Mouse (Mus musculus): ENCODE results near the gene Pptc7. TPM values are rescaled to one million over a fixed set of nuclear protein-coding genes. Genes with fewer than 3 reads are reported as not detected.

The Pptc7 gene
- polyA plus RNA-seq, 1 experiment = 6.3 TPM

GRCm38 (mm10) chr5:122280827-122281462, 3.2 kb upstream of the Pptc7 start:
- no peak overlapping the region for H3ac ChIP-seq (ENCODE audit: control insufficient read depth, insufficient read length, low read depth)
- no peaks in the 10 kb centered on the region for H3K27me3 ChIP-seq (ENCODE audit: control insufficient read depth, insufficient read depth, insufficient read length)
- TF ChIP-seq MYOG (IDR thresholded peaks at IDR 0.05; ENCODE audit: control insufficient read depth, extremely low read depth, insufficient read length) (no peak), CEBPB (IDR thresholded peaks at IDR 0.05; ENCODE audit: low read depth) (no peak), USF1 (IDR thresholded peaks at IDR 0.05; ENCODE audit: low read depth) (no peak), FOSL1 (IDR thresholded peaks at IDR 0.05; ENCODE audit: insufficient read depth, low read length, poor library complexity, severe bottlenecking) (no peak), CTCF (IDR thresholded peaks at IDR 0.05; ENCODE audit: control insufficient read depth, insufficient read depth, insufficient read length) (no peak)
- H3K79me2 ChIP-seq (ENCODE audit: control insufficient read depth, insufficient read depth) = peaks cover 18% of the 10 kb centered on the region
- no peaks in the 10 kb centered on the region for H3K36me3 ChIP-seq (ENCODE audit: control insufficient read depth, insufficient read depth)
- H3K4me3 ChIP-seq (ENCODE audit: insufficient read depth, poor library complexity, severe bottlenecking) = no peak overlapping the region
- peaks cover 12% of the 10 kb centered on the region for H3K79me3 ChIP-seq (ENCODE audit: low read depth)

- Histone ChIP-seq H3K36me3 (ENCODE audit: control insufficient read depth, insufficient read depth) (no peaks in the 10 kb centered on the region), H3ac (ENCODE audit: control insufficient read depth, insufficient read length, low read depth) (no peak overlapping the region), H3K27me3 (ENCODE audit: control insufficient read depth, insufficient read depth, insufficient read length) (no peaks in the 10 kb centered on the region), H3K79me2 (ENCODE audit: control insufficient read depth, insufficient read depth) (peaks cover 47% of the 10 kb centered on the region), H3K79me3 (ENCODE audit: low read depth) (peaks cover 36% of the 10 kb centered on the region), H3K4me3 (ENCODE audit: insufficient read depth, poor library complexity, severe bottlenecking) (no peak overlapping the region)
- no peak for TF ChIP-seq MYOG (IDR thresholded peaks at IDR 0.05; ENCODE audit: control insufficient read depth, extremely low read depth, insufficient read length)
Observed at GRCm38 (mm10) chr5:122283828-122284182, 360 bp upstream of the Pptc7 start.

- Histone ChIP-seq H3K79me3 (ENCODE audit: low read depth) (peaks cover 49% of the 10 kb centered on the region), H3ac (ENCODE audit: control insufficient read depth, insufficient read length, low read depth) (peak overlapping the region; percentile 84), H3K79me2 (ENCODE audit: control insufficient read depth, insufficient read depth) (peaks cover 61% of the 10 kb centered on the region), H3K4me3 (ENCODE audit: insufficient read depth, poor library complexity, severe bottlenecking) (peak overlapping the region; percentile 69), H3K27me3 (ENCODE audit: control insufficient read depth, insufficient read depth, insufficient read length) (no peaks in the 10 kb centered on the region), H3K36me3 (ENCODE audit: control insufficient read depth, insufficient read depth) (peaks cover 4% of the 10 kb centered on the region)
- no peak for TF ChIP-seq USF1 (IDR thresholded peaks at IDR 0.05; ENCODE audit: low read depth)
- TF ChIP-seq CEBPB (IDR thresholded peaks at IDR 0.05; ENCODE audit: low read depth) = no peak
- TF ChIP-seq CTCF (IDR thresholded peaks at IDR 0.05; ENCODE audit: control insufficient read depth, insufficient read depth, insufficient read length) = no peak
- no peak for TF ChIP-seq MYOD1 (IDR thresholded peaks at IDR 0.05; ENCODE audit: control insufficient read depth, insufficient read length, low read depth)
- no peak for TF ChIP-seq FOSL1 (IDR thresholded peaks at IDR 0.05; ENCODE audit: insufficient read depth, low read length, poor library complexity, severe bottlenecking)
- TF ChIP-seq MYOG (IDR thresholded peaks at IDR 0.05; ENCODE audit: control insufficient read depth, extremely low read depth, insufficient read length) = no peak
- no peak for TF ChIP-seq MAX (IDR thresholded peaks at IDR 0.05)
Observed at GRCm38 (mm10) chr5:122285029-122285766, 1.0 kb downstream of the Pptc7 start.

GRCm38 (mm10) chr5:122285767-122286150, 1.6 kb downstream of the Pptc7 start:
- Histone ChIP-seq H3K36me3 (ENCODE audit: control insufficient read depth, insufficient read depth) (peaks cover 4% of the 10 kb centered on the region), H3K4me3 (ENCODE audit: insufficient read depth, poor library complexity, severe bottlenecking) (peak overlapping the region; percentile 69), H3K79me2 (ENCODE audit: control insufficient read depth, insufficient read depth) (peaks cover 66% of the 10 kb centered on the region), H3ac (ENCODE audit: control insufficient read depth, insufficient read length, low read depth) (no peak overlapping the region), H3K27me3 (ENCODE audit: control insufficient read depth, insufficient read depth, insufficient read length) (no peaks in the 10 kb centered on the region), H3K79me3 (ENCODE audit: low read depth) (peaks cover 52% of the 10 kb centered on the region)
- no peak for TF ChIP-seq CEBPB (IDR thresholded peaks at IDR 0.05; ENCODE audit: low read depth)
- TF ChIP-seq USF1 (IDR thresholded peaks at IDR 0.05; ENCODE audit: low read depth) = no peak
- no peak for TF ChIP-seq MAX (IDR thresholded peaks at IDR 0.05)
- no peak for TF ChIP-seq MYOG (IDR thresholded peaks at IDR 0.05; ENCODE audit: control insufficient read depth, extremely low read depth, insufficient read length)
- TF ChIP-seq CTCF (IDR thresholded peaks at IDR 0.05; ENCODE audit: control insufficient read depth, insufficient read depth, insufficient read length) = no peak
- no peak for TF ChIP-seq FOSL1 (IDR thresholded peaks at IDR 0.05; ENCODE audit: insufficient read depth, low read length, poor library complexity, severe bottlenecking)
- no peak for TF ChIP-seq MYOD1 (IDR thresholded peaks at IDR 0.05; ENCODE audit: control insufficient read depth, insufficient read length, low read depth)

GRCm38 (mm10) chr5:122286191-122286590, 2.0 kb downstream of the Pptc7 start:
- Histone ChIP-seq H3K27me3 (ENCODE audit: control insufficient read depth, insufficient read depth, insufficient read length) (no peaks in the 10 kb centered on the region), H3K36me3 (ENCODE audit: control insufficient read depth, insufficient read depth) (peaks cover 4% of the 10 kb centered on the region), H3K79me2 (ENCODE audit: control insufficient read depth, insufficient read depth) (peaks cover 71% of the 10 kb centered on the region), H3ac (ENCODE audit: control insufficient read depth, insufficient read length, low read depth) (peak overlapping the region; percentile 12), H3K79me3 (ENCODE audit: low read depth) (peaks cover 56% of the 10 kb centered on the region), H3K4me3 (ENCODE audit: insufficient read depth, poor library complexity, severe bottlenecking) (no peak overlapping the region)
- no peak for TF ChIP-seq MAX (IDR thresholded peaks at IDR 0.05)
- TF ChIP-seq MYOG (IDR thresholded peaks at IDR 0.05; ENCODE audit: control insufficient read depth, extremely low read depth, insufficient read length) = no peak
- TF ChIP-seq MYOD1 (IDR thresholded peaks at IDR 0.05; ENCODE audit: control insufficient read depth, insufficient read length, low read depth) = no peak

- peaks cover 64% of the 10 kb centered on the region for H3K79me3 ChIP-seq (ENCODE audit: low read depth)
- no peak for TF ChIP-seq CEBPB (IDR thresholded peaks at IDR 0.05; ENCODE audit: low read depth)
- TF ChIP-seq MYOG (IDR thresholded peaks at IDR 0.05; ENCODE audit: control insufficient read depth, extremely low read depth, insufficient read length) = no peak
- no peak for TF ChIP-seq USF1 (IDR thresholded peaks at IDR 0.05; ENCODE audit: low read depth)
- TF ChIP-seq MYOD1 (IDR thresholded peaks at IDR 0.05; ENCODE audit: control insufficient read depth, insufficient read length, low read depth) = no peak
- TF ChIP-seq MAX (IDR thresholded peaks at IDR 0.05) = no peak
- no peak for TF ChIP-seq FOSL1 (IDR thresholded peaks at IDR 0.05; ENCODE audit: insufficient read depth, low read length, poor library complexity, severe bottlenecking)
- no peak for TF ChIP-seq CTCF (IDR thresholded peaks at IDR 0.05; ENCODE audit: control insufficient read depth, insufficient read depth, insufficient read length)
- peaks cover 79% of the 10 kb centered on the region for H3K79me2 ChIP-seq (ENCODE audit: control insufficient read depth, insufficient read depth)
- H3K36me3 ChIP-seq (ENCODE audit: control insufficient read depth, insufficient read depth) = peaks cover 4% of the 10 kb centered on the region
- H3K27me3 ChIP-seq (ENCODE audit: control insufficient read depth, insufficient read depth, insufficient read length) = no peaks in the 10 kb centered on the region
- H3K4me3 ChIP-seq (ENCODE audit: insufficient read depth, poor library complexity, severe bottlenecking) = no peak overlapping the region
- H3ac ChIP-seq (ENCODE audit: control insufficient read depth, insufficient read length, low read depth) = no peak overlapping the region
Observed at GRCm38 (mm10) chr5:122287026-122287425, 2.9 kb downstream of the Pptc7 start.

Measured in C2C12 (cell line).